Mouse (Mus musculus) kidney, postnatal 10 days (tissue): ENCODE results near the gene Galnt18.

Experiments
- DNase-seq: peaks from one replicate; pipeline ENCODE4 v3.0.0; 2021; ENCODE audit warnings: mixed read lengths

The Galnt18 gene

DNA sequence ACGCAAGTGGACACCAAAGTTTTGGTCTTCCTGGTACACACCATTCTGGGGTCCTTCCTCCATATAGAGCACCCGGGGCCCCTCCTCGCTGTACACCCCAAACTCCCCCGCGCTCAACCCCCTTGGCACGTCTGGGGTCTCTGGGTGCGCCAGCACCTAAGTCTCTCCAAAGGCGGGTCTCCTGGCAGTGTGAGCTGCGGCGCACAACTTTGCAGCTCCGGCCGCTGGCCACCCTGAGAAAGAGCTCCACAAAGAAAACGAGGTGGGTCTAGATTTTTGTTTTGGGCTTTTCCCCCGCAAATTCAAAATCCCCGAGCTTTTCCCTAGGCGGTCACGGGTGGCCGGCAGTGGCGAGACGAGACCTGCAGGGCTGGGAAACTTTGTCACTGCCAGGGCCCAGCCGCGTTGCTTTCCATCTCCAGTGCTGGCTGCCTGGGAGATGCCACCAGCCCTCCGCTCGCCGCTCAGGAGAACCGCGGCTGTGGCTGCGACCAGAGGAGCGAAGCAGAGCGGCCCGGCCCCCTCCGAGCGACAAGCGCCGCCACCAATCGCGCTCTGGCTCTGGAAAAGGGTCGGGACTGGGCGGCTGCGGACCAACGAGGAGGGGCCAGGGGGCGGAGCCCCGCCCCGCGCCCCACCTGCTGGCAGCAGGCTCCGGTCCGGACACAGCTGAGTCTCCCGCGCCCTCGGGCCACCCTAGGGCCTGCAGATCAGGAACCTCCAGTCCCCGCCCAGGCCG is at the start of gene Galnt18:
TSS of gene Galnt18 (minus strand) at position 474 of the 739 bp plus-strand sequence.
- peak; percentile 98 for DNase-seq

DNA sequence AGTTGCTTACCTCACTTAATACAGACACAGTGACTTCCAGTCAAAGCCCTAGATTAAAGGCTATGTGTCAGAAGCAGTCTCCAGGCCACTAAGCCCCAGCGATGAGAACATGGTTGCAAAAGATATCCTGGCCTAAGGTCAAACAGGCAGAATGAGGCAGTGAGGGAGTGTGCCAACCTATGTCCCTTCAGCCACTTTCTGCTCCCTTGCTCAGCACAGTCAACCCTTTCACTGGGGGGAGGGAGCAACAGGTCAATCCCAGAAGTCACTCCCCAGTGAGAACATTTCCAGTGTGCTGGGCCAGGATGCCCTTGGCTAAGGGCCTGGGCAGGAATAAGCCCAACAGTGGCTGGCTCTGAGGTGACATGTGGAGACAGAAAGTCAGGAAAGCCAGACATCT is 47.6 kb upstream of the Galnt18 start:
- no peak for DNase-seq

DNA sequence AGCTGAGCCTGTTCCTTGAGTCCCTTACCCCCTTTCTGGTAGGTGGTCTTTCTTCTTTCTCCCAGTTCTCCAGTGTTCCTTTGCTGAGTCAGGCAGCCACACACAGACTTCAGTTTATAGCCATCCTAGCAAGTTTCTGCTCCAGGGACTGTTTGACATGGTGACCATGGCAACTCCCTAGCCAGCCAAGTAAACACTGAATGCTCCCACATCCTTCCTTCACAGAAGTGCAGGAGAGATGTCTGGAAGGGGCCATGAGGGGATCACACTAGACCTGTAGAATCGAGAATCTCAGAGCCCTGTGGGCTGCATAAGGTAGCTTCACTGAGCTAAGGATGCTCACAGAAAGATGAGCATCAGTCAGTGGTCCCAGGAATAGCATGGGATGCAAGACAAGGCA is 33.3 kb upstream of the Galnt18 start:
- DNase-seq = peak; percentile 23

DNA sequence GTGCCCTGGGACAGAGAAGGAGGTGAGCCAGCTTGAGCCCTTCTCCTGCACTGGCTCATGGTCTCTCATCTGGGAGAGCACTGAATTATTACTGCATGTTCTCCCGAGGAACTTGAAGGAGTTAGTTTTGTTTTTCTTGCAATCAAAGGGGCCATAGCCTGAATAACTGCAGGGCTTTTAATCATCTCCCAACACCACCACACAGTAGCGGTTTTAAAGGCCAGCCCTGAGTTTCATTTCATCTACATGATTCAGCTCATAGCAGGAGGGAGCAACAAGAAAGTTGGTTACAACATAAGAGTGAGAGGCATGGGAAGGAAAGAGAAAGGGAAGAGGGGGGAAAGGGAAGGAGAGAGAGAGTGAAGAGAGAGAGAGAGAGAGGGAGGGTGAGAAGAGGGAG is 31.3 kb upstream of the Galnt18 start:
- DNase-seq = no peak

DNA sequence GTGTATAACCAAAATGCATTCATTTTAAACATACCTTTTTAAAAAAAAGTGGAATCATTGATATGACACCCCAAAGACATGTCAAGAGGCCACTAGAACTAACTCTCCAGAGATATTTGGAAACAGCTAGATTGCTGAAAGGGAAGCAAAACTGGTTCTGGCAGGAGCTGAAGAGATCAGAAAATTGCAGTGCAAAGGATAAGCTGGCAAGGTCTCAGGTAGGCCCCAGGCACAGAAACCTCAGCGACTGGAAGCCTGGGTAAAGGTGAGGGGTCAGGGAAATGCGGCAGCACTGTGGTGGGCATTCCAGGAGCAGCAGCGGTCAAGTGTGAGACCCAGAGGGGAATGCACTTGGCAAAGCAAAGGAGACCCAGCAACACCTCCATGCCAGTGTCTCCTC is 30.0 kb upstream of the Galnt18 start:
- no peak for DNase-seq

DNA sequence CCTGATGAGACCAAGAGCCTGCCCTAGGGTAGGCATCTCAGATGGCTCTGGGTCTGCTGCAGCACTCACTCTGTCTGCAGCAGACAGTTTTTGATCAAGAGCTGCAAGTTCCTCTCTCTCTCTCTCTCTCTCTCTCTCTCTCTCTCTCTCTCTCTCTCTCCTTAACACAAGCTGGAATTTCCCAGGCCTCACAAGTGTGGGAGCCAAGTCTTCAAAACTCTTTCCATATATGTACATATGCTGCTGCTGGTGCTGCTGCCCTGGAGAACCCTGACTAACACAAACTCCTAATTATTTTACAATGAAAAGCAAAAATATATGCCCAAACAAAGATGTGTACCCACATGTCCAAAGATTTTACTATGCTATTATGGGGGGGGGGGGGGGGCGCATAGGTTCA is 26.3 kb upstream of the Galnt18 start:
- no peak for DNase-seq

DNA sequence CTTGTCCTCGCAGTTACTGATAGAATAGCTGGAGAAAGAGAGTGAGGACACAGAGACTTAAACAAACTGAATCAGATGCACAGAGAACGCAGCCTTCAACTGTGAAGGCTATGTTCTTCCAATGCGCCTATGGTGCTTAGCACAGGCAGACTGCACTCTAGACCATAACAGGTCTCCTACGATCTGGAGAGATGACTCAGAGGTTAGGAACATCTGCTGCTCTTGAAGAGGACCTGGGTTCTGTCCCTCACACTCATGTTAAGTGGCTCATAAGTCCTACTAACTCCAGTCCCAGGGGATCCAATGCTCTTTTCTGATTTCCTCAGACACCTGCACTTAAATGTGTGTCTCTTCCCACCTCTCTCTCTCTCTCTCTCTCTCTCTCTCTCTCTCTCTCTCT is 24.9 kb upstream of the Galnt18 start:
- DNase-seq = no peak

DNA sequence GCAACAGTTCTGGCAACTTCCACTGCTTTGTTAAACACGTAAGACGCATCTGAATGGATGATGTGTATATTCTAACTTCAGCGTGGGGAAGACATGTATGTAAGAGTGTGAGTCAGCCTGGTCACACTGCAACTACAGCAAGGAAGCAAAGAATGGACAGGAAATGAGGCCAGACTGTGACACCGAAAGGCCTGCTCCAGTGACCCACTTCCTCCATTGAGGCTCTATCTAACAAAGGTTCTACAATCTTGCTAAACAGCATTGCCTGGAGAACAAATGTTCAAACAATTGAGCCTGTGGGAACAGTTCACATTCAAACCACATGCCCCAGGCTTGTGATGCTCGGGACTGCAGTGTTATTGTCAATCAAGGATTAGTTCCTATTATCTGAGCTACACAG is 21.0 kb upstream of the Galnt18 start:
- no peak for DNase-seq

DNA sequence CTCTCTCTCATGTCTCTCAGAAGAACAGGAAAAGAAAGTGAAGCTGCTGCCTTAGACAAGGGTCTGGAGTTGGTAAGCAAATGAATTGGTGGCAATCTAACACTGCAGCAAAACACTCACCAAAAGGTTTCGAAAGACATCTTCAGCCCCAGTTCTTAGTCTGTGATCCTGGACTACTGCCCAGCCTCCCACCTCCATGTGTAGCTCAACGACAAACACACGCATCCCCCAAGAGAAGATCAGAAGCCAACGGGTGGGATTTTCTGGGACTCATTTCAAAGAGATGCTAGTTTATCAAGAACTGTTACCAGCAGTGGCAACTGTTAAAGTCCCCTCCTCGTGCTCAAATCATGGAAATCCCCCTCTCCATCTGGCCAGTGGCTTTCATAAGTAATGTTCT is 20.3 kb upstream of the Galnt18 start:
- DNase-seq = no peak

DNA sequence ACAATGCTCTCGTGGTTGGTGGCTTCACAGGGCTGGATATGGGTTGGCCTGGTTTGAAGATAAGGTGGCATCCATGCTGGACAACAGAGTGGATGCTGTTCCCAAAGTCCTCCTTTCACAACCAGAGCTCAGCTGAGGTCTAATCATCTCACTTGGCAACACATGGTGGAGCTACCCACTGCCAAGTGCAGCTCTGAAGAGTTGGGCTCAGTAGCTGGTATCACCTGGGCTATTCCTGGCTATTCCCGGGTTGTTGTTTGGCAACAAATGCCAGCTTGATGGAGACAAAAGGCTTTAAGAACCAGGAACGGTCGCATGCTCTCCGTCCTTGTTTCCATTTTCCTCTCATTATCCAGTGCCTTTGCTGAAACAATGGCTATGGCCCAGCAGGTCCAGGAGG is 19.2 kb upstream of the Galnt18 start:
- DNase-seq = no peak

DNA sequence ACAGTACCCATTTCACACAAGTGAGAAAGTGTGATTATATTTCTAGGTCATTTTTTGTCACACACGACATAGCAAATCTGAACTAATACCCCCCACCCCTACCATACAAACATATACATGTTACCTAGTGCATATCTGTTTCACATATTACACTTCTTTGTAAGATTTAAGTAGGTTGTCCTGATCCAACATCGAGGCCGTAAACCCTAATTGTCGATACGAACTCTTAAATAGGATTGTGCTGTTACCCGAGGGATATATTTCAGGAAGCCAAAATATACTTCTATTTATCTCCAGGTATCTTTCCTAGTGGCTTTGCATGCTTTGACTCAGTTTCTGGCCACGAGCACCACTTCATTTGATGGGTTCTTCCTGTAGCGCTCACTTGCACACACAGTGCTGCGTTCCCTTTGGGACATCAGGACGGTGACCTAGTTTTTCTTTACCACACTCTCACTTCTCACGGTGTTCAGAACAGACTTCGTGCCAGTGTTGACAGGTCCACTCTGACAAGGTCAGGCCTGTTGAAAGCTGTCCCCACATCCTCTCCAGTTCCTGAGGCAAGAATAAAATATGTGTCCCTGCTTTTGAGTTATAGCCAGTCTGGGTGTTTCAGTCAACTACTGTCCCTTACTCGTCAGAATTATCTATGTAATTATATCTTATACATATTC is 17.7 kb upstream of the Galnt18 start:
- DNase-seq = no peak

DNA sequence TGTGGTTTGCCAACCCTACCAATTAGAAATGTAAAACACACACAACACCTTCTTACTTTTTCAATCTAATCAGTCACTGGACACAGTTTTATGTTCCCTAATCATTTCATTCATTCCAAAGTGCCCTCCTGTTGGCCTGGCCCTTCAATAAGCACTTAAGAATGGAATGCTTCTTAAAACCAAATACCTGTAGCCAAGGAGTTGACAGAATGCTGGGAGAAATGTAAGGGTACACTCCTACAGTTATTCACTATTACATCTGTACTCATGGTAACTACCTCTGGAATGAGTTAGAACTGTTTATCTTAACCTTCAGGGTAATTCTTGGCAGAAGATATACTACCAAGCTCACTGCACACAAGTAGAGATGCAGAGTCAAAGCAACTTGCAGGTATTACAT is 15.3 kb upstream of the Galnt18 start:
- no peak for DNase-seq

DNA sequence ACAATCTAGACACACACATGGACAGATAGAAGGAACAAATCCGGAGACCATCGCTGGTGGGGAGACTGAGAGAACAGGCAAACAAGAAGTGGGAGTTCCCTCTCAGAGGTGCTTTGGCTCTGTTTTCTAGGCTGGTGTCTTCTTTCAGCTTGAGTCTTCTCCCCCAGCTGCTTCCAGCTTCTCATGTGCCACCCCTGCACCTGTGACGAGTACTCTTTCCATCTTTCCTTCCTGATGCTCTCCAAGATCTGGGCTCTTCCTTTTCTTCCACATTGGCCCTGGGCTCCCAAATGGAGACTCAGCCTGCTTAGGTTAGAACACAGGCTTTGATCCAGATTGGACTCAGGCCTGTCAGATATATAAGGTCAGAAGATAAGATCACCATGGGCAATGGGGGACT is 12.4 kb upstream of the Galnt18 start:
- no peak for DNase-seq

DNA sequence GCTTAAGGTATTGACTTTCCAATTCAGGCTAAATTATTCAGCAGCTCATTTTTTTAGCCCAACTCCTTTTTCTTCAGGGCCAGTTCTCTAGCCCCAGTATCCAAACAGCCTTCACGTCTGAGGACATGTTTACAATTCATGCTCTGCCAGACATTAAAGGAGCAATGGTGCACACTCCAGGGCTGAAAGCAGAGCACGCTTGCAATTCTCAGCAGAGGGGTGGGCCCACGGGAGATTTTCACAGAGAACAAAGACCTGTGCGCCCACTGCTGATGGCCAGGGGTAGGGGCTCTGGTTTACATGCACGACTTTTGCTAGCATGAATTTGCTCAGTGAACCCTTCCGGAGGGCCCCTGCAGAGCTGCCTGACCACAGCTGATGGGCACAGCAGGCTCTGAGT is 11.6 kb upstream of the Galnt18 start:
- no peak for DNase-seq

DNA sequence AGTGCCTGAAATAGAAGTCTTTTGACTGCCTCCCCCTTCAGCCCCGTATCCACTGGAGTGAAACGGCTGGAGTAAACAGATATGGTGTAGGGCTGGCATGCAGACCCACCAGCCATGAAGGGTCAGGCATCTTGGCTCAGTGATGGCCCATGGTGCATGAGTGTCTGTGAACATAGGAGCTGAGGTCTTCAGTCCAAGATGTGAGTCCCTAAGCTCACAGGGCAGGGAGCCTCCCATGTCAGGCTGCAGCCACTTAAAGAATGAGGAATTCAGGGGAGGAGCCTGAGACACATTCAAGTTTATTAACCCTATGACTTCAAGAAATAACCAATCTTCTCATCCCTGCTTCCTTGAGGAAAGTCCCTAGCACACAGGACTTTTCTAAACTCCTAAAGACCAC is 8.1 kb upstream of the Galnt18 start:
- DNase-seq = no peak

DNA sequence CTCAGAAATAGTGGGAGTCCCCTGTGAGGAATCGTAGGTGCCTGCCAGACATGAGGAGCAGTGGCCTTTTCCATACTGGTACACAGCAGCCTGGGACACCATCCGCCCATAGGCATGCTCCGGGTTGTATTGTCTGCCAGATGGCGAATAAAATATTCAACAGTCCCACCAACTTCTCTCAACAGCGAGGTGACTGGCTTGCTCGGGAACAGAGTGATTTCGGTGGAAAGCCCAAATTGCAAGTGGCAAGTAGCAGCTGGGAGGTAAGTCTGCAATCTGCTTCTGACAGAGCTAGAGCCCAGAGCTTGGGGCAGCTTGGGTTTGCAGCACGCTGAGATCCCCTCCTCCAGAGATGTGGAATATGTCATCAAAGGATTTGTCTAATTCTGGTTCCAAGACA is 5.7 kb upstream of the Galnt18 start:
- DNase-seq = no peak

DNA sequence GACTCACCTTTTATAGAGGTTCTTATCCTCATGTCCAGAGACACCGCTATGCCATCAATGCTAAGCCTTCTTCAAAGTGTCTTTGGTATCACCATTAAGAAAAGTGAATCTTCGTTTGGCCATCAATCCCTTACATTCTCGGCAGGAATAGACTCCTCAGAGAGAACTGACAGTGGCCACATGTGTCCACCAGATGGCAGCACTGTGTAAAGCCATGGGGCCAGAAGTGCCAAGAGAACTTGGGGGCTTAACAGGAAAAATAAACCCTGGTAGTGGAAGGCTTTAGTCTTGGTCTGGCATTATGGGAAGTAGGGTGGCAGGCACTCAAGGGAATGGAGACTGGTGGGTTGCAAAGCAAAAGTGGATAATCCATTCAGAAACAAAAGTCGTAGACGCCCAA is 2.3 kb upstream of the Galnt18 start:
- peak; percentile 87 for DNase-seq

DNA sequence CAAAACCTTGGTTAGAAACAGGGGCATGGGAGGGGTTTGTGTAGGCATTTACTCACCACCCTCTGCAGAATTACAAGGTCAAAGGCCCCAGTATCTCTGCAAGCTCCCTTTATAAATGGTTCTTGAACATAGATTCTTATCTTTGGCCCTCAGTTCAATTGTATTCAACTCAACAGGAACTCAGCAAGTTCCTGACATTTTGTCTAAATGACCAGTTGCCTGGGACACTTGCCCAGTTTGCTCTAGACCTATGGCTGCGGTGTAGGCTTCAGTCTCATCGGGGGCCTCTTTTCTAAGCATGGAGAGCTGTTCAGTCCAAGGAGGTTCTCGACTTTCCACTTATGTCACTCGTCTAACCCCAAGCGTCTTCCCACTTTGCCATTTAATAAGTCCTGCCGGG is 1.5 kb upstream of the Galnt18 start:
- peak; percentile 60 for DNase-seq

DNA sequence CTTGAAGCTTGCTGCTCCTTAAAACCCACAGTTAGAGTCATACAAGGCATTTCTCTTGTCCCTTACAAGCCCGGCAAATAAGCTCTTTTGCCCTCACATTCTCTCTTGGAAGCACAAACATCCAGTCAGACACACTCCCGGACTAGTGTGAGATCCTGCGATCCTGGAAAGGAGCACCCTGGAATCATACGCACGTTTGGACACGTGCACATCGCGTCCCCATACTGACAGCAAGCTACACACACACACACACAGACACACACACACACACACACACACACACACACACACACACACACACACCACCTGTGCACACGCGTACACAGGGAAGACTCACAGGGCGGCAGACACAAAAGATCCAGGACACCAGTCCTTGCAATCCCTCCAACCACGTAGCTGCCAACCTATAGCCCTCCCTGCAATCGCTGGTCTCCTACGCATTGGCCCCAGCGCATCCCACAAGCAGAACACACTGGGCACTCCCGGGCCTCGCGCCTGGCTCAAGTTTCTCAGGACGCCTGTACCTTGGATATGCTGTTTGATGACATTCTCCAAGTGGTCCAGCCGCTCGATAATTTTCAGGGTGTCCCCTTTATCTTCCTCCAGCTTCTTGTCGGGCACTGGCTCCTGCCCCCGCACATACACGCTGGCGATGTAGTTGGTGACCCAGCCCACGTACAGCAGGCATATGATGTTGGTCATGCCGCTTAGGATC is 831 bp downstream of the Galnt18 start:
- peak; percentile 49 for DNase-seq

DNA sequence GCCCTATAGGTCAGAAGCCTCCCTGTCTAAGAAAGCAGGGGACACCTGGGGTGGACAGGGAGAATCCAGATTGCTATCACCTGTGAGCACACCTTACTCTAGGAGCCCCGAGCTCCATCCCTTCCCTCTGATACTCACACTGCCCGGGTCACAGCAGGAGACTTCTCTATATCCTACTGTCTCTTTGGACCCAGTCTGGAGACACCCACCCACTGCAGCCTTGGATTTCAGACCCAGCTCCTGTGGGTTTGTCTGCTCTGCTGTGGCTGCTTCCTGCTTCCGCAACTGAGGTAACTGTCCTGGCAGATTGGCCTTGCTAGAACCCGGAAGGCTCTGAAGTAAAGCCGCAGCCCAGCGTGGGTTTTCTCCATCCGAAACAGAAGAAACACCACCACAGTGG is 1.6 kb downstream of the Galnt18 start:
- DNase-seq = peak; percentile 40

DNA sequence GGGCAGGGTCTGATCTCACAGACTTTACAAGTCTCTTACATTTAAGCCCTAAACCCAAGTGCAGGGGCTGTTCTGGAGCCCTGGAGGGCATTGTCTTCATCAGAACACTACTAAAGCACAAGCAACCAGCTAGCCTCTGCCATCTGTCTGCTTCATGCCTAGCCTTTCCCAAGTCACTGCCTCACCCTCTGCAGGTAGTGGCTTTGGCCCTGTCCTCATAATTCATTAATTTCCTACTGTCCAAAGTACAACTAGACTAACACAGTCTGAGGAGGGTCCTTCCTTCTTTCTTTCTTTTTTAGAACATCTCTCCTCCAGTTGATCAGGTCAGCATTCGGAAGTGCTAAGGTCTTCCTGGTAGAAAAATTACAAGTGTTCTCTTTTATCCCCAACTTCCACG is 2.6 kb downstream of the Galnt18 start:
- no peak for DNase-seq

DNA sequence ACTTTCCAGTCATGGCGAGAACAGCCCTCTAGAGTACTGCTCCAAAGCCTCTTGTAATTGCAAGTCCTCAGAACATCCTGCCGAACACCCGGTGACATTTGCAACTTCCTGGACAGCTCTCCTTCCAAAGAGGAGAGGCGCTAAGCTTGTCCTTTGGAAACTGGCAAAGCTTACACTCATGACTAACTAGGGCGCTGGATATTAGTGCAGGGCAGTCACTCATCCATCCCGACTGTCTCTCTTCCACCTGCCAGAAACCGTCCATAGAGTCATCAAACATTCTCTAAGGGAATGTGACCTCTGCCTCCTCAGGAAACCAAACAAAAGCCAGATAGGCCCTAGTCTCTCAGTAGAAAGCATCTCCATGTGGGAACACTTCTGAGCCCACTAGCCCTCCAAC is 3.6 kb downstream of the Galnt18 start:
- peak; percentile 50 for DNase-seq

DNA sequence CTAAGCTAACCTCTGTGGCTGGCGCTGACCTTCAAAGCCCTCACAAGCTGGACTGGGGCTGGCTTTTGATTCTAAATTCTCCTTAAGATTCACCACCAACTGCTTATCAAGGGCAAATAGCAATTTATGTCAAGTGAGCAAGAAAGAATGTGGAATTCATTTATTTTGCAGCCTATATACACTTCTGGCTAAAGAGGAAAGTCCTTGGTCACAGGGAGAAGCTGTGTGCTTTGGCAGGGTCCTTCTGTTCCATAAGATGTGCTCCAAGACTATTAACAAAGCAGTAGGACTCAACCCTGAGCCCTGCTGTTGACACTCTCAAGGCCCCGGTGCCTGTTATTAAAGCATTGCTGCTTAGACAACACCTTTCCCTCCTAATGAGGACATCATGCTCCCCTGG is 7.4 kb downstream of the Galnt18 start:
- DNase-seq = no peak

DNA sequence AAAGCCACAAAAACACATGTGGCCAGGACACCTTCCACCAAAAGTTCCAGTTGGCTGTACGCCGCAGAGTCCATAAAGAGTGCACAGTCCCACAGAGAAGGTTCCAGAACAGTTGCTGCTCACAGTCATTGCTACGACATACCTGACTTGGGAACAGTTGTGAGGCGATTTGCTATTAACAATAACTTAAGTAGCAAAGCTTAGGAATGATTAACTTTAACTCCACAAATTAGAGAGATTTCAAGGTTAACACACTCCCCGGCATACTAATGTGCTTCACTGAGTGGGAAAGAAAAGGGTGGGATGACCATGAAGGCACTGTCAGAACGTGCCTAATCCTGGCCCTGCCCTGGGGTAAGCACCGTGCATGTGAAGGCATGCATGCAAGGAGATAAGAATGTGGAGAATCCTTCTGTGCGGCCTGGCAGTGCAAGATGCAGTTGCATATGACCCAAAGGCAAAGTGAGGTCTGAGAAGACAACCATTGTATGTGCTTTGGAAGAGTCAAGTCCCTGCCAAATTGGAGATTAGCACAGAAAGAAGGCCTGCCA is 8.5 kb downstream of the Galnt18 start:
- peak; percentile 65 for DNase-seq
